Mouse (Mus musculus): ENCODE results near the gene Grtp1. TPM values are rescaled to one million over a fixed set of nuclear protein-coding genes. Genes with fewer than 3 reads are reported as not detected.

Gene Grtp1
- total RNA-seq, 1 experiment from 2014 or later = 0.47 TPM

- ATAC-seq (ENCODE audit: extremely low read depth, insufficient number of reproducible peaks, low FRiP score, poor library complexity, severe bottlenecking) = no peak
Measured at GRCm38 (mm10) chr8:13208627-13209355, 8.4 kb upstream of the Grtp1 start.

- no peak for ATAC-seq (ENCODE audit: extremely low read depth, insufficient number of reproducible peaks, low FRiP score, poor library complexity, severe bottlenecking)
Measured at GRCm38 (mm10) chr8:13206290-13206689, 5.9 kb upstream of the Grtp1 start.

GRCm38 (mm10) chr8:13205311-13205710 is 4.9 kb upstream of the Grtp1 start:
- no peak for ATAC-seq (ENCODE audit: extremely low read depth, insufficient number of reproducible peaks, low FRiP score, poor library complexity, severe bottlenecking)

DNA sequence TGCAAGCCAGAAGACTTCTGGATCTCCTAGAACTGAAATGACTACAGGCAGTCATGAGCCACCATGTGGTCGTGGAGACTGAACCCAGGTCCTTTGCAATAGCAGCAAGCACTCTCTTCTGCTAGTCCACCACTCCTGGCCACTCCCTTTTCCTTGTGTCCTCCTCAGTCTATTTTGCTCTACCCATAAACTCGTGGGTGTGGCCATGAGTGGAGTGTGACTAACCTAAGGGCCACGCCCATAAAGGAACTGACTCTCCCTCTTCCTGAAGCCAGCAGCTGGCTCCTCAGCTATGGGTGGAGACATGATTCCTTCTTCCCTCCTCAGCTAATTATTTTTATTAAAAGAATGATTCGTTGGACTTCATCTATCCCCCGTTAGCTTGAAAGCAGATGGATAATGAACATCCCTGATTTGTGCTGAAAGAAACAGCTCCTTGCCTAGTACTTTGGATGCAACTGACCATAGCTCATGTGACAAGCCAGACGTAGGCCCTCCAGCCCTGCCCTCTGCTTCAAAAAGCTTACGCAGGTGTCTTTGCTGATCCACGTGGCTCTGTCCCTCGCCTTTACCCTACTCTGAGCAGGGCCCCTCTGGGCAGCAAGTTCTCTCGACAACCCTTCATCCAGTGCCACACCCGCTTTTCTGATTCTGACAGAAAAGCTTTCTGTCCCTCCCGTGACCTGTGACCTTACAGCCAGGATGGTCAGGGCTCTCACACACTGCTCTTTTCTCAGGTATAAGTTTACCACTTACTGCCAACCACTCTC is 4.1 kb upstream of the Grtp1 start:
- no peak for ATAC-seq (ENCODE audit: extremely low read depth, insufficient number of reproducible peaks, low FRiP score, poor library complexity, severe bottlenecking)

GRCm38 (mm10) chr8:13203472-13203871 is 3.1 kb upstream of the Grtp1 start:
- ATAC-seq (ENCODE audit: extremely low read depth, insufficient number of reproducible peaks, low FRiP score, poor library complexity, severe bottlenecking) = no peak

GRCm38 (mm10) chr8:13202806-13203205 is 2.4 kb upstream of the Grtp1 start:
- no peak for ATAC-seq (ENCODE audit: extremely low read depth, insufficient number of reproducible peaks, low FRiP score, poor library complexity, severe bottlenecking)

- ATAC-seq (ENCODE audit: extremely low read depth, insufficient number of reproducible peaks, low FRiP score, poor library complexity, severe bottlenecking) = no peak
Measured at GRCm38 (mm10) chr8:13202041-13202440, 1.6 kb upstream of the Grtp1 start.

- no peak for ATAC-seq (ENCODE audit: extremely low read depth, insufficient number of reproducible peaks, low FRiP score, poor library complexity, severe bottlenecking)
Measured at GRCm38 (mm10) chr8:13201013-13201334, 554 bp upstream of the Grtp1 start.

GRCm38 (mm10) chr8:13199385-13200061 is 897 bp downstream of the Grtp1 start:
- no peak for ATAC-seq (ENCODE audit: extremely low read depth, insufficient number of reproducible peaks, low FRiP score, poor library complexity, severe bottlenecking)

- ATAC-seq (ENCODE audit: extremely low read depth, insufficient number of reproducible peaks, low FRiP score, poor library complexity, severe bottlenecking) = no peak
Measured at GRCm38 (mm10) chr8:13197493-13197892, 2.9 kb downstream of the Grtp1 start.

- ATAC-seq (ENCODE audit: extremely low read depth, insufficient number of reproducible peaks, low FRiP score, poor library complexity, severe bottlenecking) = no peak
Measured at GRCm38 (mm10) chr8:13194818-13195217, 5.6 kb downstream of the Grtp1 start.

DNA sequence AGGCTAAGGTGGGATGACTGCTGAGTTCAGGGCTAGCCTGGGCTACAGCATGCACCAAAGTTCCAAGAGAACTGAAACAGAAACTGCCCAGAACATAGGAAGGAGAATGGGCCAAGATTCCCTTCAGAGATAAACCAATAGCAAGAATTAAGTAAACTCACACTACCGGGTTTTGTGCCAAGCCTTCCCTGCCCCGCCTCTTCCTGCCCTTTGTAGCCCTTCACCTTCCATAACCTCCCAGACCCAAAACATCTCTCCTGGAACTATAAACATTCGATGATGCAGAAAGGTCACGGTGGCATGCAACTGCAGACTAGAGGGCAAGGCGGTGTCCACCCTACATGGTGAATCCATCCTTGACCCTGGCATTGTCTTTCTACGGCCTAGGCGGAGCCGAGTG is 10.2 kb downstream of the Grtp1 start:
- no peak for ATAC-seq (ENCODE audit: extremely low read depth, insufficient number of reproducible peaks, low FRiP score, poor library complexity, severe bottlenecking)

DNA sequence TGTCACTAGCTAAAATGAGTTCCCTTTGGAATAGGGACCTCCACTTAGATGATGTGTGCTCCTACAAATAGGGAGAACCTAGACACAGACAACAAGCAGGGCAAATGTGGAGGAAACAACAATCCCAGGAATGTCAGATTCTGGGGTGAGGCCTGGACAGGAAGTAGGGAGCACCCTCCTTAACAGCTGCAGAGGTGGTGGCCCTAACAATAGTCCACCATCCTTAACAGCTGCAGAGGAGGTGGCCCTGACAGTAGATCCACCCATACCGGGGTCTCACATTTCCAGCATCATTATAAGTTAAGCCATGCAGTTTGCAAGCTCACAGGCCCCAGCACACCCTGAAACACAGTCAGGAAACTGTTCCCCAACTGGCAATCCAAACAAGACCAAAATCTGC is 11.6 kb downstream of the Grtp1 start:
- ATAC-seq (ENCODE audit: extremely low read depth, insufficient number of reproducible peaks, low FRiP score, poor library complexity, severe bottlenecking) = no peak

DNA sequence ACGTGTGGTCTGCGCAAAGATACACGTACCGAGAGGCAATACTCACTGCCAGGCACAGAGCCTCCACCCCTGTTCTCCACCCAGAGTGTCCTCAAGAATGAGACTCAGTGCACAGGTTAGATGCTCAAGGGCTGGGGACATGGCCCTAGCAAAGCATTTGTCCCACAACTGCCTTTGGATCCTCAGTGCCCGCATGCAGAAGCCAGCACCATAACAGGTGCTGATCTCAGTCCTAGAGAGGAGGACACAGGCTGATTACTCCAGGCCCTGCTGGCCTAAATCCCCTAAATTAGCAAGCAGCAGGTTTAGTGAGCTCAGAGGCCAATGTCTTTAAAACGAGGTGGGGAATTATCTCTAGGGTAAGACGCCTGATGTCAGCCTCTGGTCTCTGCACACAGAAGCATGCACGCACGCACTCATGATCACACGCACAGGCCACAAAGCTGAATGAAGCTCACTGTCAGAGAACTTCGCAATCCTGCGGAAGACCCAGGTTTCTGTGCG is 12.3 kb downstream of the Grtp1 start:
- ATAC-seq (ENCODE audit: extremely low read depth, insufficient number of reproducible peaks, low FRiP score, poor library complexity, severe bottlenecking) = no peak

GRCm38 (mm10) chr8:13187638-13188037 is 12.8 kb downstream of the Grtp1 start:
- no peak for ATAC-seq (ENCODE audit: extremely low read depth, insufficient number of reproducible peaks, low FRiP score, poor library complexity, severe bottlenecking)

DNA sequence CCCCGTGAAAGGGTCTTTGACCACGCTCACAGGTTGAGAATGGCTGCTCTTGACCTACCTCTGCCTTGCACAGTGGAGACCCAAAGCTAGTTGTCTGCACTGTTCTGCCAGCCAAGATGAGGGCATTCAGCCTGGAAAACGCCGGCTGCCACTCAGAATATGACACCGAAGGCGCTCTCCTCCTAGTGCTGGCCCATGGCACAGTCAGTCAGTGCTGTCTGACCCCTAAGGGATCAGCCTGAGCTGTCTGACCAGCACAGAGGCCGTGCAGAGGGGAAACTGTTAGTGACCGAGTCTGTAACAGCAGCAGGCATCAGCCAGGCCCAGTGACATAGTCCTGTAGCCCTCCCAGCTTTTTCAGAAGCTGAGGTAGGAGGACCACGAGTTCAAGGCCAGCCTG is 13.2 kb downstream of the Grtp1 start:
- no peak for ATAC-seq (ENCODE audit: extremely low read depth, insufficient number of reproducible peaks, low FRiP score, poor library complexity, severe bottlenecking)

DNA sequence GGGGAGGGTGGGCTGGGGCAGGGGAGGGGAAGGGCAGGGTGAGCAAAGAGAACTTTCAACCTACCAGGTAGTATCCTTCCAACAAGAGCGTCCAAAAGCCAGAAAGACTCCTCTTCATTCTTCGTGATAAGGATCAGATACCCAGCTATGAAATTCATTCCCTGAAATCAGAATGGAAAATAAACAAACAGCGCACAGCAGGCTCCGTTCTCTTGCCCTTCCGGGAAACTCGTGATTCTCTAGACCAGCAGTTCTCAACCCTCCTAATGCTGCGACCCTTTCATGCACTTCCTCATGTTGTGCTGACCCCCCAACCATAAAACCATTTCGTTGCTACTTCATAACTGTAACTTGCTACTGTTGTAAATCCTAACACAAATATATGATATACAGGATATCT is 13.6 kb downstream of the Grtp1 start:
- no peak for ATAC-seq (ENCODE audit: extremely low read depth, insufficient number of reproducible peaks, low FRiP score, poor library complexity, severe bottlenecking)

- ATAC-seq (ENCODE audit: extremely low read depth, insufficient number of reproducible peaks, low FRiP score, poor library complexity, severe bottlenecking) = no peak
Measured at GRCm38 (mm10) chr8:13181691-13181976, 18.8 kb downstream of the Grtp1 start.

- ATAC-seq (ENCODE audit: extremely low read depth, insufficient number of reproducible peaks, low FRiP score, poor library complexity, severe bottlenecking) = no peak
Measured at GRCm38 (mm10) chr8:13180911-13181690, 19.3 kb downstream of the Grtp1 start.

Measured in neutrophil, adult 5-6 weeks (primary cell).